Mouse (Mus musculus): ENCODE results near the gene Slc39a10. TPM values are rescaled to one million over a fixed set of nuclear protein-coding genes. Genes with fewer than 3 reads are reported as not detected.
"Not testable (repeated sequence)": the region's sequence is repeated elsewhere in the genome, so short reads cannot be mapped to it uniquely, and the experiment has no call there.

Gene Slc39a10
- polyA plus RNA-seq, 1 experiment: 0.96 TPM

- no peaks in the 10 kb centered on the region for H3K27me3 ChIP-seq (ENCODE audit: control insufficient read depth, insufficient read depth, low read length)
- no peaks in the 10 kb centered on the region for H3K4me1 ChIP-seq (ENCODE audit: control insufficient read depth, insufficient read depth, insufficient read length, low read length)
- no peaks in the 10 kb centered on the region for H3K36me3 ChIP-seq (ENCODE audit: control insufficient read depth, insufficient read depth, low read length)
- H3K27ac ChIP-seq (ENCODE audit: insufficient read depth, low read depth, low read length): no peak overlapping the region
- no peak for TF ChIP-seq CTCF (IDR thresholded peaks at IDR 0.05; ENCODE audit: extremely low read depth, insufficient read length, insufficient replicate concordance, low read depth, low read length)
- TF ChIP-seq POLR2A (IDR thresholded peaks at IDR 0.05; ENCODE audit: low read depth, low read length): no peak
- WGBS: 57% methylated on average over 4 of the region's 4 CpGs
- H3K4me3 ChIP-seq (ENCODE audit: low read depth, low read length): no peak overlapping the region
Observed at GRCm38 (mm10) chr1:46843406-46843805, 49.2 kb downstream of the Slc39a10 start.

GRCm38 (mm10) chr1:46831927-46832326 is 60.7 kb downstream of the Slc39a10 start:
- H3K27me3 ChIP-seq (ENCODE audit: control insufficient read depth, insufficient read depth, low read length): no peaks in the 10 kb centered on the region
- H3K4me1 ChIP-seq (ENCODE audit: control insufficient read depth, insufficient read depth, insufficient read length, low read length): no peaks in the 10 kb centered on the region
- no peak overlapping the region for H3K27ac ChIP-seq (ENCODE audit: insufficient read depth, low read depth, low read length)
- TF ChIP-seq CTCF (IDR thresholded peaks at IDR 0.05; ENCODE audit: extremely low read depth, insufficient read length, insufficient replicate concordance, low read depth, low read length) (no peak), POLR2A (IDR thresholded peaks at IDR 0.05; ENCODE audit: low read depth, low read length) (no peak)
- WGBS: 86% methylated on average over 5 of the region's 5 CpGs
- H3K36me3 ChIP-seq (ENCODE audit: control insufficient read depth, insufficient read depth, low read length): no peaks in the 10 kb centered on the region
- no peak overlapping the region for H3K4me3 ChIP-seq (ENCODE audit: low read depth, low read length)

GRCm38 (mm10) chr1:46830066-46830843 is 62.4 kb downstream of the Slc39a10 start:
- H3K27ac ChIP-seq (ENCODE audit: insufficient read depth, low read depth, low read length): no peak overlapping the region
- H3K36me3 ChIP-seq (ENCODE audit: control insufficient read depth, insufficient read depth, low read length): no peaks in the 10 kb centered on the region
- no peak overlapping the region for H3K4me3 ChIP-seq (ENCODE audit: low read depth, low read length)
- H3K27me3 ChIP-seq (ENCODE audit: control insufficient read depth, insufficient read depth, low read length): no peaks in the 10 kb centered on the region
- WGBS: 76% methylated on average over 2 of the region's 2 CpGs
- no peaks in the 10 kb centered on the region for H3K4me1 ChIP-seq (ENCODE audit: control insufficient read depth, insufficient read depth, insufficient read length, low read length)
- TF ChIP-seq CTCF (IDR thresholded peaks at IDR 0.05; ENCODE audit: extremely low read depth, insufficient read length, insufficient replicate concordance, low read depth, low read length): no peak
- no peak for TF ChIP-seq POLR2A (IDR thresholded peaks at IDR 0.05; ENCODE audit: low read depth, low read length)

- H3K27ac ChIP-seq (ENCODE audit: insufficient read depth, low read depth, low read length): no peak overlapping the region
Observed at GRCm38 (mm10) chr1:46822256-46822972, 70.2 kb downstream of the Slc39a10 start.

GRCm38 (mm10) chr1:46817934-46818333 is 74.7 kb downstream of the Slc39a10 start:
- Histone ChIP-seq H3K27ac (ENCODE audit: insufficient read depth, low read depth, low read length) (no peak overlapping the region), H3K36me3 (ENCODE audit: control insufficient read depth, insufficient read depth, low read length) (no peaks in the 10 kb centered on the region; the same call in 1 of the 2 replicates), H3K4me1 (ENCODE audit: control insufficient read depth, insufficient read depth, insufficient read length, low read length) (no peaks in the 10 kb centered on the region), H3K4me3 (ENCODE audit: low read depth, low read length) (no peak overlapping the region), H3K27me3 (ENCODE audit: control insufficient read depth, insufficient read depth, low read length) (no peaks in the 10 kb centered on the region)
- WGBS: 95% methylated on average over 5 of the region's 5 CpGs
- TF ChIP-seq CTCF (IDR thresholded peaks at IDR 0.05; ENCODE audit: extremely low read depth, insufficient read length, insufficient replicate concordance, low read depth, low read length) (no peak), POLR2A (IDR thresholded peaks at IDR 0.05; ENCODE audit: low read depth, low read length) (no peak)

More at GRCm38 (mm10) chr1:46822256-46822972, 70.2 kb downstream of the Slc39a10 start:
- H3K4me3 ChIP-seq (ENCODE audit: low read depth, low read length): no peak overlapping the region
- TF ChIP-seq CTCF (IDR thresholded peaks at IDR 0.05; ENCODE audit: extremely low read depth, insufficient read length, insufficient replicate concordance, low read depth, low read length): no peak
- no peak for TF ChIP-seq POLR2A (IDR thresholded peaks at IDR 0.05; ENCODE audit: low read depth, low read length)
- WGBS: 73% methylated on average over 4 of the region's 4 CpGs
- H3K36me3 ChIP-seq (ENCODE audit: control insufficient read depth, insufficient read depth, low read length): no peaks in the 10 kb centered on the region; the same call in 1 of the 2 replicates
- H3K4me1 ChIP-seq (ENCODE audit: control insufficient read depth, insufficient read depth, insufficient read length, low read length): no peaks in the 10 kb centered on the region
- no peaks in the 10 kb centered on the region for H3K27me3 ChIP-seq (ENCODE audit: control insufficient read depth, insufficient read depth, low read length)

- WGBS: 84% methylated on average over 4 of the region's 4 CpGs
- not testable (repeated sequence) for H3K4me3 ChIP-seq (ENCODE audit: low read depth, low read length)
Observed at GRCm38 (mm10) chr1:46808630-46809029, 84.0 kb downstream of the Slc39a10 start.

GRCm38 (mm10) chr1:46805074-46805473 is 87.6 kb downstream of the Slc39a10 start:
- Histone ChIP-seq H3K27ac (ENCODE audit: insufficient read depth, low read depth, low read length) (no peak overlapping the region), H3K36me3 (ENCODE audit: control insufficient read depth, insufficient read depth, low read length) (no peaks in the 10 kb centered on the region), H3K4me1 (ENCODE audit: control insufficient read depth, insufficient read depth, insufficient read length, low read length) (no peaks in the 10 kb centered on the region), H3K4me3 (ENCODE audit: low read depth, low read length) (no peak overlapping the region), H3K27me3 (ENCODE audit: control insufficient read depth, insufficient read depth, low read length) (no peaks in the 10 kb centered on the region)
- TF ChIP-seq CTCF (IDR thresholded peaks at IDR 0.05; ENCODE audit: extremely low read depth, insufficient read length, insufficient replicate concordance, low read depth, low read length): no peak
- TF ChIP-seq POLR2A (IDR thresholded peaks at IDR 0.05; ENCODE audit: low read depth, low read length): no peak
- WGBS: 74% methylated on average over 1 of the region's 1 CpGs

More at GRCm38 (mm10) chr1:46808630-46809029, 84.0 kb downstream of the Slc39a10 start:
- H3K4me1 ChIP-seq (ENCODE audit: control insufficient read depth, insufficient read depth, insufficient read length, low read length); H3K36me3 ChIP-seq (ENCODE audit: control insufficient read depth, insufficient read depth, low read length); H3K27ac ChIP-seq (ENCODE audit: insufficient read depth, low read depth, low read length); H3K27me3 ChIP-seq (ENCODE audit: control insufficient read depth, insufficient read depth, low read length): not testable (repeated sequence)

- not testable (repeated sequence) for H3K4me1 ChIP-seq (ENCODE audit: control insufficient read depth, insufficient read depth, insufficient read length, low read length); H3K4me3 ChIP-seq (ENCODE audit: low read depth, low read length); H3K36me3 ChIP-seq (ENCODE audit: control insufficient read depth, insufficient read depth, low read length); H3K27me3 ChIP-seq (ENCODE audit: control insufficient read depth, insufficient read depth, low read length); H3K27ac ChIP-seq (ENCODE audit: insufficient read depth, low read depth, low read length)
- 64% methylated on average over 4 of the region's 4 CpGs for WGBS
Observed at GRCm38 (mm10) chr1:46782227-46782626, 110.4 kb downstream of the Slc39a10 start.

GRCm38 (mm10) chr1:46770077-46770695 is 122.5 kb downstream of the Slc39a10 start:
- not testable (repeated sequence) for H3K4me1 ChIP-seq (ENCODE audit: control insufficient read depth, insufficient read depth, insufficient read length, low read length); H3K36me3 ChIP-seq (ENCODE audit: control insufficient read depth, insufficient read depth, low read length); H3K27me3 ChIP-seq (ENCODE audit: control insufficient read depth, insufficient read depth, low read length); H3K27ac ChIP-seq (ENCODE audit: insufficient read depth, low read depth, low read length); H3K4me3 ChIP-seq (ENCODE audit: low read depth, low read length)
- 83% methylated on average over 7 of the region's 7 CpGs for WGBS

- H3K36me3 ChIP-seq (ENCODE audit: control insufficient read depth, insufficient read depth, low read length); H3K4me3 ChIP-seq (ENCODE audit: low read depth, low read length); H3K27me3 ChIP-seq (ENCODE audit: control insufficient read depth, insufficient read depth, low read length); H3K4me1 ChIP-seq (ENCODE audit: control insufficient read depth, insufficient read depth, insufficient read length, low read length); H3K27ac ChIP-seq (ENCODE audit: insufficient read depth, low read depth, low read length): not testable (repeated sequence)
Observed at GRCm38 (mm10) chr1:46769318-46769717, 123.3 kb downstream of the Slc39a10 start.

Measured in small intestine, adult 2 months (tissue).